Mouse (Mus musculus): ENCODE data around the gene Sesn1.
"Not testable (repeated sequence)": the region's sequence is repeated elsewhere in the genome, so short reads cannot be mapped to it uniquely, and the experiment has no call there.

Sesn1 gene

GRCm38 (mm10) chr10:41822573-41823281 lies 13.0 kb downstream of the Sesn1 start:
- no peak for DNase-seq

- not testable (repeated sequence) for DNase-seq
These were observed 13.5 kb downstream of the Sesn1 start for GRCm38 (mm10) chr10:41823282-41823675.

- no peak for DNase-seq
These were observed 14.2 kb downstream of the Sesn1 start for GRCm38 (mm10) chr10:41823916-41824315.

GRCm38 (mm10) chr10:41825041-41825440 lies 15.3 kb downstream of the Sesn1 start:
- DNase-seq: no peak

GRCm38 (mm10) chr10:41825996-41826395 lies 16.3 kb downstream of the Sesn1 start:
- no peak for DNase-seq

- no peak for DNase-seq
These were observed 16.9 kb downstream of the Sesn1 start for GRCm38 (mm10) chr10:41826526-41827116.

- no peak for DNase-seq
These were observed 18.0 kb downstream of the Sesn1 start for GRCm38 (mm10) chr10:41827784-41828183.

- no peak for DNase-seq
These were observed 19.5 kb downstream of the Sesn1 start for GRCm38 (mm10) chr10:41829191-41829590.

- DNase-seq: no peak
These were observed 20.2 kb downstream of the Sesn1 start for GRCm38 (mm10) chr10:41829980-41830379.

GRCm38 (mm10) chr10:41830445-41830844 lies 20.7 kb downstream of the Sesn1 start:
- no peak for DNase-seq

GRCm38 (mm10) chr10:41830851-41831522 lies 21.3 kb downstream of the Sesn1 start:
- DNase-seq: peak; percentile 79

- DNase-seq: no peak
These were observed 22.5 kb downstream of the Sesn1 start for GRCm38 (mm10) chr10:41832191-41832590.

- no peak for DNase-seq
These were observed 24.4 kb downstream of the Sesn1 start for GRCm38 (mm10) chr10:41834131-41834530.

- no peak for DNase-seq
These were observed 29.2 kb downstream of the Sesn1 start for GRCm38 (mm10) chr10:41838911-41839310.

GRCm38 (mm10) chr10:41847737-41848136 lies 38.0 kb downstream of the Sesn1 start:
- DNase-seq: no peak

GRCm38 (mm10) chr10:41848721-41849120 lies 39.0 kb downstream of the Sesn1 start:
- no peak for DNase-seq

- no peak for DNase-seq
These were observed 50.1 kb downstream of the Sesn1 start for GRCm38 (mm10) chr10:41859820-41860219.

GRCm38 (mm10) chr10:41860275-41860688 lies 50.5 kb downstream of the Sesn1 start:
- peak; percentile 44 for DNase-seq

GRCm38 (mm10) chr10:41863053-41863452 lies 53.3 kb downstream of the Sesn1 start:
- DNase-seq: no peak

GRCm38 (mm10) chr10:41866069-41866837 lies 56.5 kb downstream of the Sesn1 start:
- no peak for DNase-seq

- no peak for DNase-seq
These were observed 57.1 kb downstream of the Sesn1 start for GRCm38 (mm10) chr10:41866838-41867154.

GRCm38 (mm10) chr10:41867956-41868355 lies 58.2 kb downstream of the Sesn1 start:
- DNase-seq: peak; percentile 32

GRCm38 (mm10) chr10:41870101-41870500 lies 60.4 kb downstream of the Sesn1 start:
- DNase-seq: no peak

Data from retina, postnatal 1 day (tissue).